Mouse (Mus musculus): ENCODE measurements at regions not wholly inside any gene's neighbourhood (a gene's known extent, or its start where the extent isn't known, plus 50 kb on each side); places are given as distances from the start of the nearest gene placed in this dataset.

DNA sequence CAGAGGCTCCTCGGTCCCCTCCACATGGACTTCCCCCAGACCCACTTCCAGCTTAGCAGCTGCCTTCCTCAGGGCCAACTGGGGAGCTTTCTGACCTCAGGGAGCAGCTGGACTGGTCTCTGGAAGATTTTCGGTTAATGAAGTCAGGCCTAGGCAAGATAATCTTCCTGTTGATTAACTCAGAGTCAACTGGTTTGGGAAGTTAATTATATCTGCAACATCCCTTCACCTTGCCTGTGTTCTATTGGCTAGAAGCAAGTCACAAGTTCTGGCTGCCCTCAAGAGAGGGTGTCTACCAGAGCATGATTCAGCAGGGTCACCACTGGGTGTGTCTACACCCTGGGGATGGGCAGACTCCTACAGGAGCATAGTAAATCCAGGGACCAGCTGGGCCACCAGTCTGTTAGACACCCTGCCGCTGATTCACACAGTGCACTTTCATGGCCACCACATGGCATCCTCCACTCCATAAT lies 53.9 kb upstream of the Maml3 start:
- intact Hi-C loops (cut with DNase I) = no loop called here
- DNase-seq = no peak

DNA sequence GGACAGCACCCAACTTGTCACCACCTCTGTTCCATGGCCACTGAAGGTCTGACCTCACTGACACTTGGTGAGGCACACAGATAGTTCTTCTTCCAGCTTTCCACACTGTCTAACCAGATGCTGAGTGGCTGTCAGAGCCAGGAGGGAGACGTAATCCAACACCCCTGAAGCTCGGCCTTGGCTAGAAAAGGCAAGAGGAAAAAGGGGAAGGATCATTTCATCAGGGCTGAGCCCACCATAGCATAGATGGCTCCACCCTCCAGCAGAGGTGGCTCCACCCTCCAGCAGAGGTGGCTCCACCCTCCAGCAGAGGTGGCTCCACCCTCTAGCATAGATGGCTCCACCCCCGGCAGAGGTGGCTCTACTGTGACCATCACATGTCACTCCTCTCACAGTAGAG lies 56.8 kb upstream of the Maml3 start:
- intact Hi-C loops (cut with DNase I) = no loop called here

DNA sequence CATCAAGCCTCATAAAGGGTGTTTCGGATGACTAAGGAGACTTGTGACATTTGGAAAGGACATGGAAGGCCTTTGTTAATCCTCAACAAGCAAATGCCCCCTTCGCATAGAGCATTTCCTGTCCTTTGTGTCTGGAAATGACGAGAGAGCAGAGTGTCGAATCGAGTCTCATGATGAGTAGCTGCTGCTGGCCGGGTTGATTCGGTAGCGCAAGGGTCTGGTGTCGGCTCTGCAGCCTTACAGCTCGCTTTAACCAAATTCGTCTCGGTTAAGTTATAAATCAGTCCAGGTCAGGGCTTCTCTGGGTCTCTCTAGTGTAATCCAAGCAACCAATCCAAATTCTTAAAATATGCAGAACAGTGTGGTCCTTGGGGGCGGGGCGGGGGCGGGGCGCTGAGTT lies 59.1 kb upstream of the Maml3 start:
- intact Hi-C loops (cut with DNase I) = no loop called here
- DNase-seq = no peak

More for the DNA sequence above, 56.8 kb upstream of the Maml3 start:
- no peak for DNase-seq

DNA sequence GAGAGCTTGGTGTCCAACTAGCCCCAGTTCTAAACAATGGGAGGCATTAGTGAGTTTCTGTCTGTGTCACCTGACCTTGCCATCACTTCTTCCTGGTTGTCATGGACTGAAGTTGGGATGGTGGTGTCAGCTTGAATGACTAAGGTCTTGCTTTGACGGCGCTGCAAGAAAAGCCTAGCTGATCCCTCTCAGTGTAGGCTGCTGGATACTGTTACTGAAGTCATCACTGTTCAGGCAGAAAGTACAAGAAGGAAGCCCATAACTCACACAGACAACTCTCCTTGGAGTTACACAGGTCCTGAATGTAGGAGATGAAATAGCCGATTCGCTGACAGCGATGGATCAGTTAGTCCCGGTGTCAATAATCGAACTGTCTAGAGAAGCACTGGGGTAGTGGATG lies 62.5 kb upstream of the Maml3 start:
- intact Hi-C loops (cut with DNase I) = no loop called here
- no peak for DNase-seq

DNA sequence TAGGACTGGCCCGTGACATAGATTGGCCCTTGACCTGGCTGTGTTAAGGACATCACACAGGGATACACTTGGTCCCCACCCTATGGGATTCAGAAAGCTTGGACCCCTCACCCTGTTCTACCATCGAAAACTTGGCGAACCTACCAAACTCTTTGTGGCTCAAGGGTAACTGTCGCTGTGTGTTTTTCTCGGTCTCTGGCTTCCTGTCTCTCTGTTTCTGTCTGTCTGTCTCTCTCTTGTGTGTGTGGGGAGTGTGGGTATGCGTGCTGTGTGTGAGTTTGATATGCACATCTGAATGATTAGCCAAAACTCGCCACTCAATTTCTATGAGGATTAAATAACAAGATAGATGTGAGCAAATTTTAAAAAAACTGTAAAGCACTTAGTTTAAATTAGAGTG lies 66.0 kb upstream of the Maml3 start:
- no peak for DNase-seq

DNA sequence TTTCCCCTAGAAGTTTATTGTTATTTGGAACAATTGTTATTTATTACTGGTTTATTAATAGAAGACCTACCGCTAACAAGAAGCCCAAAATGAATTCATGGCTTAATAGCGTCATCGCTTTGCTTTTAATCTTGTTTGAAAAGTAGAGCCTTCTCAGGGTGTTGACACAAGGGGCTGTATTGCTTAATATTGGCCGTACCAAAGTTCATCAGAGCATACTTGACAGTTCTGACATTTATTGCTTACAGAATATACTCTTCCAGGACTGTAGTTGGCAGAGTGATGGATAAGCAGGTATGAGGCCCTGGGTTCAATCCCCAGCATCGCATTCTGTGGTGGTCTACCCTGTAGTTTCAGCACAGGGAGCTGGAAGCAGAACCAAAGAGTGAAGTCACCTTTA lies 66.4 kb upstream of the Maml3 start:
- intact Hi-C loops (cut with DNase I) = loop anchor here (5.0 kb wide), 1 partner anchor 54 kb away; no protein-coding TSS in a partner anchor
- DNase-seq = no peak

More for the DNA sequence above, 66.0 kb upstream of the Maml3 start:
- intact Hi-C loops (cut with DNase I) = loop anchor here (5.0 kb wide), 1 partner anchor 54 kb away; no protein-coding TSS in a partner anchor

DNA sequence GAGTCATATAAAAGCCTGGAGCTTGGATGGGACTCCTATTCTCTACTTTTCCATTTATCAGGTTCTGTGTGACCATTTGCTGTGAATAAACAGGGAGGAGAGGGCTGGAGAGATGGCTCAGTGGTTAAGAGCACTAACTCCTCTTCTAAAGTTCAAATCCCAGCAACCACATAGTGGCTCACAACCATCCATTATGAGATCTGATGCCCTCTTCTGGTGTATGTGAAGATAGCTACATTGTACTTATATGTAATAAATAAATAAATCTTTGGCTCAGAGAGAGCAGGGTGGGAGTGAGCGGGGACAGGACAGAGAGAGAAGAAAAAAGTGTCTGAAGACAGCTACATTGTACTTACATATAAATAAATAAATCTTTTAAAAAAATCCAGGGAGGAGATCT lies 68.6 kb upstream of the Maml3 start:
- DNase-seq = no peak
- intact Hi-C loops (cut with DNase I) = loop anchor here (5.0 kb wide), 1 partner anchor 56 kb away; no protein-coding TSS in a partner anchor

DNA sequence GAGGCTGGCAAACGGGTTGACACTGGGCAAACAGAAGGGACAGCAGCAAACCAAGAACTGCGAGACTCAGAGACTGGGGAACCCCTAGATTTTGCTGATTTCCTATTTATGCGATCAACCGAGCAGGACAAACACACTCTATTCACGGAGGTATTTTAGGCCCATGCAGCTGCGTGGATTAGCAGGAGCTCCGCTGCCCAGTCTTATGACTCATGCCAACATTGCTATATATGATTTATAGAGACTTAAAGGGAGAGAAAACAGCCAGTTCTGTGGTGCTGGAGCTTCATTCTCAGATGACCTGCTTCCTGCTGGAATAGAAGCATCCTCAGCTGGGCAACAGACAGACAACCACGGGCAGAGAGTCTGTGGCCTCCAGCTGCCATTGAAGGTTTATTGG lies 71.2 kb upstream of the Maml3 start:
- intact Hi-C loops (cut with DNase I) = no loop called here
- no peak for DNase-seq

DNA sequence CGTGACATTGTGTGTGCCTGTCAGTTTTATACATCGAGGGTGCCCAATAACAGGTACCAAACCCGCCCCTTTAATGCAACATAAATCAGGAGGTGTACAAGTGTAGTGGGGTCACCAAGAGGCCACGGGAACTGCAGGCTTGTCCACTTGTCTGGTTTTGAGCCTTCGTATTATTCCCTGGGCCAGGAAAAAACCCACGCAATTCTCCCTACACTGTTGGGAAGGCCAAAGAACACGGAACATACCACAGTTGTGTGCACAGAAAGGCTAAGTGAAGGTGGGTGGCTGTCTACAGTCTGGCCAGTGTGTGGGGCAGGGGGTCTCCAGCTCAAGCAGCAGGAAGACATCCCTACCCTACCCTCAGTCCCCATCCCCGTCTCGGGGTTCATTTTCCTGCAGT lies 74.0 kb upstream of the Maml3 start:
- DNase-seq = no peak
- intact Hi-C loops (cut with DNase I) = no loop called here

DNA sequence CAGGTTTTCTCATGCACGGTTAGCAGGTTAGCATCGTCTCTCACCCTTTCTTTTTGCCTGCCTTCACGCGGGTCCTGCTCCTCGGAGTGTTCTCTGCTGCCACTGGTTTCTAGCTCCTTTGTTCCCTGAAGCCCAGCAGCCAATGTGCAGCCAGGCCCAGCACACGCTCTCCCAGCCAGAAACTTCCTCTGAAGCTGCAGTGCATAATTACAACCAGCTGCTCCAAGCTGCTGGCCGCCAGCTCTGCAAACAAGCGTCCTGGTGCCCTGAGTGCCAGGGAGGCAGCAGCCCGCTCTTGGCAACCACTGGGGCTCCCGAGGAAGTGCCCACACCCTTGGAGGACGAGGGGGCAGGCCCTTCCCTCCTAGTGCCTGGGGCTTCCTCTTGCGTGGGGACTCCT lies 74.8 kb upstream of the Maml3 start:
- DNase-seq = peak; percentile 77 to 80
- intact Hi-C loops (cut with DNase I) = loop anchor here (2.0 kb wide), 2 partner anchors 17 to 75 kb away; partner anchors contain the start of gene Maml3

DNA sequence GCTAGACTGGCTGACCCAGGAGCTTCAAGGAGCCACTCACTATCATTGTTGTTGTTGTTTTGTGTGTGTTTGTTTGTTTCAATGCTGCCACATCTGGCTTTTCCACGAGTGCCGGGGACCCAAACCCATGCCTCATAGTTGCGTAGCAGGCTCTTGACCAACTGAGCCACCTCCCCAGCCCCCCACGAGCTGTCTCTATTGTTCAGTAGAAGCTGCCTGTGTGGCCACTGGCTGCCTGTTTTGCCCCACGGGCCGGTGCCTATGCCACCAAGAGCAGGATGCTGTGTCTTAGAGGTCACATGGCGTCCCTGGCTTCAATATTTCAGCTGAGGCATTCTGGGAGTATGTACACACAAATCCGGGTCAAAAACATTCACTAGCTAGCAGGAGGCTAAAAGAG lies 75.4 kb upstream of the Maml3 start:
- no peak for DNase-seq
- intact Hi-C loops (cut with DNase I) = loop anchor here (2.0 kb wide), 2 partner anchors 16 to 76 kb away; partner anchors contain the start of gene Maml3

DNA sequence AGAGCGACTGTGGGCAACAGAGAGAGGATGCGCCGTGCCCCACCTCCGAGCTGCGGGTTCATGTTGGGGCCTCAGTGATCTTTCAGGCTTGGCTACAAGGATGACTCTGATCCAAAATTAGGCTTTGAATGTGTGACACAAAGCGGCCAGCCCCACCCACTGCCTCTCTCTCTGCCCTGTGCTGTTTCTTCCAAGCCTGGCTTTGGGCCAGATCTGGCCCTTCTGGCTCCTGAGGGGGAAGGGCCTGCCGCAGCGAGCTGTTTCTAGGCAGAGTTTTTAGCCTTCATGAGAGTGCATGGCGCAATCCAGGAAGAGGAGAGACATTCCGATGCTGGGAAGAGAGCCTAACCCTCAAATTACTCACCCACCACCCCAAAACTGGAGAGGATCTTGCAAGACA lies 75.9 kb upstream of the Maml3 start:
- intact Hi-C loops (cut with DNase I) = loop anchor here (2.0 kb wide), 2 partner anchors 16 to 76 kb away; partner anchors contain the start of gene Maml3
- peak; percentile 91 to 92 for DNase-seq

DNA sequence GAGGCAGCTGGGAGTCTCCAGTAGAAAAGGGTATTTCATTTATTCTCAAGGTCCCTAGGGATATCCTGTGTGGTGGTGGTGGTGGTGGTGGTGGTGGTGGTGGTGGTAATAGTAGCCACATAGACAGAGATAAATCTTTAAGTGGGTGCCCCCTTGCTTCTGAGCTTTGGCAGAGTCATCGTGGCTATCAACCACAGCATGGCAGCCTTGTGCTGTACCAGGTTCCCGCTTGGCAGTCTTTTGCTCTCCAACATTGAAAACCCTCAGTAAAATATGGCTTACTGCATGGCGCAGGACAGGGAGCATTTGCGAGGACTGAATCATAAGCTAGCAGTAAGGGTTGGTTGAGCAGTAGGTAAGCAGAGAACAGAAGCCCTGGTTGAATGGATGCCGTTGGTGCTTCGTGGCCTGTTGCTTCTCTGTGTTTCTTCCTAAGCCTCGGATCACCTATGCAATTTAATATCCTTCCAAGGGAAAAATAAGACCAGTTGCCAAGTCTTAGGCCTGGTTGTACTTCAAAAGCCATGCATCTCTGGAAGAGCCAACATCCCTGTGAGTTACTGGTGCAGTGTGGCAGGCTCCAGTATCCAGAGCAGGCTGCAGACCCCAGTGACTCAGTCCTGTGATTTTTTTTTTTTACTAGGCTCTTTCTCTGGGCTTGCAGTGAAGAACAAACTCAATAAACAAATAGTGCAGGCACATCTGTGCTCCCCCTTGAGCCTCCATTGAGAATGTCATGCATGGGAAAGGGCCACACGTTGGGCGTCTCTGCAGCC lies 76.6 kb upstream of the Maml3 start:
- no peak for DNase-seq
- intact Hi-C loops (cut with DNase I) = loop anchor here (2.0 kb wide), 2 partner anchors 15 to 77 kb away; partner anchors contain the start of gene Maml3

DNA sequence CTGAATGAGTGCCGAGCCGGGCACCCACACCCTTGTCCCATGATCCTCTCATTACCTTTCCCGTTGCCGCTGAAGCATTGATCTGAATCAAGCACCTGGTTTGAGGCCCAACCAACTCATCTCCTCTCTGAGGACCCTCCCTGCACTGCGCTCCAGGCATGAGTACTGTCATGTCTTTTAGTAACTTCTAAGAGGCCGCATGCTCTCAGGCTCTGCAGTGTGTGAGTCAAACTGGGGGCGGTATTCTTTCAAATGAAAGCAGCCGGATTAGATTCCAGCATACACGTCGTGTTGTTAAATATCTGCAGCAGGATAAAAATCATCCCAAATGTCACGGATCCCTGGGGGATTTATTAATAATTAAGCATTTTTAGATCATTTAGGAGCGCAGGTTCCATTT lies 79.4 kb upstream of the Maml3 start:
- intact Hi-C loops (cut with DNase I) = no loop called here
- DNase-seq = no peak

DNA sequence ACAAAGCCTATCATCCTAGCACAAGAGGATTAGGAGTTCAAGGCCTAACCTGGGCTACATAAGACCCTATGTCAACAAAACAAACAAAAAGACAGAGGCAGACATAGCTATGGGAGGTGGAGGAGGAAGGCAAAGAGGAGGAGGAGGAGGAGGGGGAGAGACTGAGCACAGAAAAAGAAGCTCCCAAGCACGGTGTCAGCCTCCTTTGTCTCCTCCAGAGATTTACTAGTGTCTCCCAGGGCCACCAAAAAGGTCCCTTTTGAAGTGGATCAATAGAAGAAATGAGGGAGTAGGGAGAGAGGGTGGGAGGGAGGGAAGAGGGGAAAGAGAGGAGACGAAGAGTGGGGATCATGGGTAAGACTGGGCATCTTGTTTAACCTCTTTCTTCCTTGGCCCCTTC lies 80.5 kb upstream of the Maml3 start:
- intact Hi-C loops (cut with DNase I) = no loop called here
- no peak for DNase-seq

DNA sequence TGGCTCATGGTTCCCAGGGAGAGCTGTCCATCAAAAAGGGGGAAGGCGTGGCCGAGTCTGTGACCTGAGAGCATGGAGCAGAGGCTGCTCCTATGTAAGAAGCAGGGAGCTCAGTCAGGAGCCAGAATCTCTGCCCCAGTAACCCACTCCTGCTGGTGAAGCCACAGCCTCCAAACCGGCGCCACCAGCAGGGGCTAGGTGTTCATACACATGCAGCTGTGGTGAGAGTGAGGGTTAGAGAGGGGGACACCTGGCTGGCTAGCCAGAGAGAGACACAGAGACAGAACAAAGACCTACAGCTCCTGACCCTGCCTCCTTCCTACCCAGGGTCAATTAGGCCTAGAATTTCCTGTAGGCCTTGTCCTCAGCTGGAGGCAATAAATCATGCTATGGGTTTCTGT lies 80.7 kb upstream of the Foxo1 start:
- no peak for DNase-seq
- intact Hi-C loops (cut with DNase I) = no loop called here

DNA sequence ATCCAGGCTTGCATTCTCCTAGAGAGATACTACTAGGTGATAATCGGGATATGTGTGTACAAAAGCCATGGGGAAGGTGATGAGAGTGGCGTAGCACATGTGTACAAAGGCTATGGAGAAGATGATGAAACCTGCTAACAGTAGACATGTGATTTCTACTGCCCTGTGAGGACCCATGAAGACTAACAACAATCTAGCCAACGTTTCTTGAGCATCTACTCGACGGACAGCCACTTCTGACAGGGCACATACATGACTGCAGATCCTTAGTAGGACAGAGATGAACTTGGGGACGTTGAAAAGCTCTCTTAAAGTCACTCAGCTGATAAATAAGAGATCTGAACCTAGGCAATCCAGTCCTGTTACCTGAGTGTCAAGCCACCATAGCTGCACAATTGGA lies 79.8 kb upstream of the Foxo1 start:
- no peak for DNase-seq
- intact Hi-C loops (cut with DNase I) = no loop called here

DNA sequence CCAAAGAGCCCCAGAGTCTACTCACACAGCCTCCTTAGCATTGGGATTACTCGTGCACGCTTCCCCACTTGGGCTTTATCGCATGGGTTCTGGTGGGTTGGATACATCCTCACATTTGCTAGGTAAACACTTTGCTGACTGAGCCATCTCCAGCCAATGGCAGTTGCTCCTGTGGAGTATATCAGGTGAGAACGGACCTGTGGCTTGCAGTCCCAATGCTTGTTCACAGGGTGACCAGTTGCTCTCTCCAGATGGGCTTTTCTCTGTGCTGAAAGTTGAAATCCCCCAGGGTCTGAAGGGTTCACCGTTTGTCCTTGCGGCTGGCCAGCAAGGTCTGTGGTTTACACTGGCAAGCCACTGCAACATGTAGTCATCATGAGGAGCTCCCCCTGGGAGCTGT lies 79.1 kb upstream of the Foxo1 start:
- intact Hi-C loops (cut with DNase I) = no loop called here
- DNase-seq = no peak

DNA sequence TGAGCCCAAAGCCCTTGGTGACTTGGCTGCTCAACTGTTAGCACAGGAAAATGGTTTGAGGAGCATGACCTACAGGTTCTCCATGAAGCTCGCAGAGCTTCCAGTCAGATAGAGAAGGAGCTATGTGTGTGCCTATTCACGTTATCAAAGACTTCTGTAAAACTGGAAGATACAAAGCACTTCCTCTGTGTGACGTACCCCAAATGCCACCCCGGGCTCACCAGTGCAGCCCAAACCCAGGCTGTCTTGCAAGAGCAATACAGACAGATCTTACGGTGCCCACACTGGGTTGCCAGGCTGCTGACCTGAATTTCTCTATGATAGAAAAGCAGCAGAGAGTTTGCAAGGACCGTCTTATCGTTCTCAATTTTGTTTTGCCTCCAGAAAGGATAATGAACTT lies 78.1 kb upstream of the Foxo1 start:
- DNase-seq = no peak
- intact Hi-C loops (cut with DNase I) = no loop called here

DNA sequence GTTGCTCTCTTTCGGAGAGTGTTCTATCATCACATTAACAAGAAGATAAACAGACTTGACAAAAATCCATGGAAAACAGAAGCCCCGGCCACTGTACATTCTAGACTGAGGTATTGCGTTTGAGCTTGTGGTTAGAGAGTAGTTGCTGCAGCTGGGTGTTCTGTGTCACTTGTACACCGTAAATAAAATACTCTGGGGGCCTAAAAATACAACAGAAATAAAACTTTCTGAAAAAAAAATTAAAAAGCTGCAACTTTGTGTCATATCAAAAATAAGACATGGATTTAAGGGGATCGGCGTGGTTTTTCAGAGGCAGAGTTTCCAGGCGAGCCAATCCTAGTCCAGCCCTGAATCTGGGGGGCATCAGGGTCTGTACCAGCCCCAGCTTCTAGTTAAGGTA lies 75.1 kb upstream of the Foxo1 start:
- intact Hi-C loops (cut with DNase I) = no loop called here
- no peak for DNase-seq

DNA sequence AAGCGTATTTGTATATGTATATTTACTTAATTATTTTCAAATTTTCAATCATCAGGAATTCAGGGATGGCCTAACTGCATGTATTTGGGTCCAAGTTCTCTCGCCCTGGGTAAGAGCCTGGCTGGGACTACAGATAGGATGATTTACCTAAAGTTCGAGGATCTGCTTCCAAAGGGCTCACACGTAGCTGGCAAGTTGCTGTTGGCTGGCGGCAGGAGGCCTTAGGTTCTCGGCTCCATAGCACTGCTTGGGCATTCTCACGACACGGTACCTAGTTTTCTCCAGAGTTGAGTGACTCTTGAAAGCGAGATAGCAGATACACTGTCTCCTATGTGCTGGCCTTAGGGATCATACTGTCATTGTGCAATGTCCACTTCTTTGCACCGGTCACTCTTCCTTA lies 73.9 kb upstream of the Foxo1 start:
- intact Hi-C loops (cut with DNase I) = no loop called here
- no peak for DNase-seq

DNA sequence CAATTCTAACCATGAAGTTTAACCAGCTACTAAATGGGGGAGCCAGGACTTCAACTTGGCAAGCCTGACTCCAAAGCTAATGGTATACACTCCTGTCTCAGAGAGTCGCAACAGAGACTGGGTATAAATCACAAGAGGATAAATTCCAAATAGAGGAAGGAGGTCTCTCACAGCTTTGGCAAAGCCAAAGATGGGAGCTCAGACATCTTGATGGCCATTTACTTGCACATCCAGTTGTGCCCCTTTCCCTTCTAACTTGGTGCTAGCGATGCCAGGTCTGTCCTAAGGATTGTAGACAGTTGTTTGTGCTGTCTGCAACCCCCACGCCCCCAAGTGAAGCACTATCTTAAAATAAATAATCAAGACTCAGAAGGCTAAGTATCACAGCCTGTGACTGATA lies 72.7 kb upstream of the Foxo1 start:
- intact Hi-C loops (cut with DNase I) = loop anchor here (5.0 kb wide), 3 partner anchors 148 to 443 kb away; no protein-coding TSS in a partner anchor

More for the DNA sequence above, 72.7 kb upstream of the Foxo1 start:
- DNase-seq = no peak
